Mouse (Mus musculus) lung, embryonic 16.5 days (tissue): ENCODE data around the gene Gm30083. TPM values are rescaled to one million over a fixed set of nuclear protein-coding genes. Genes with fewer than 3 reads are reported as not detected.

Experiments
- ATAC-seq: fragments of 200-750 bp; cut with Nextera tagmentation; 2 replicates; pipeline ENCODE4 v1.8.0; 2017; ENCODE audit warnings: low read depth, mild to moderate bottlenecking, moderate library complexity
- H3K27ac ChIP-seq: fragments of 300-500 bp; sonication (generic); 2 replicates; pipeline ENCODE4 v1.5.1; 2014; ENCODE audit warnings: mild to moderate bottlenecking, control low read depth, low read length
- H3K27me3 ChIP-seq: fragments of 300-500 bp; sonication (generic); 2 replicates; pipeline ENCODE4 v1.6.1; 2014; ENCODE audit warnings: low read depth, low read length, mixed read lengths; ENCODE audit not compliant: control insufficient read depth, insufficient read depth
- H3K36me3 ChIP-seq: fragments of 300-500 bp; sonication (generic); 2 replicates; pipeline ENCODE4 v1.6.1; 2014; ENCODE audit warnings: low read length; ENCODE audit not compliant: control insufficient read depth, insufficient read depth
- H3K4me1 ChIP-seq: fragments of 300-500 bp; sonication (generic); replicated peaks from 2 replicates; pipeline ENCODE4 v1.6.1; 2014; ENCODE audit warnings: low read length, mixed read lengths; ENCODE audit not compliant: control insufficient read depth, insufficient read depth
- H3K4me2 ChIP-seq: fragments of 300-500 bp; sonication (generic); 2 replicates; pipeline ENCODE4 v1.6.1; 2014; ENCODE audit warnings: low read depth, low read length, control low read depth
- H3K4me3 ChIP-seq: fragments of 300-500 bp; sonication (generic); 2 replicates; pipeline ENCODE4 v1.5.1; 2014; ENCODE audit warnings: mild to moderate bottlenecking, low read length, control low read depth
- H3K9ac ChIP-seq: fragments of 300-500 bp; sonication (generic); 2 replicates; pipeline ENCODE4 v1.6.1; 2014; ENCODE audit warnings: low read length, control low read depth
- H3K9me3 ChIP-seq: fragments of 300-500 bp; sonication (generic); 2 replicates; pipeline ENCODE4 v1.6.1; 2016; ENCODE audit warnings: low read length; ENCODE audit not compliant: control insufficient read depth
- WGBS: fragments of 180-500 bp; shearing (Covaris S2); extraction: QIAGEN DNeasy Blood & Tissue Kit; methylation state at CpG from one replicate; pipeline ENCODE4 v1.1.7; 2014; 5-methylcytosine and 5-hydroxymethylcytosine counted together
- polyA plus RNA-seq: library from polyadenylated mRNA; unstranded; fragments of >200 nt; fragmentation: Nextera tagmentation; extraction: Ambion mirVana; gene quantifications from 2 replicates; pipeline ENCODE4 v1.2.1, GENCODE M21; 2015

Gene Gm30083
- polyA plus RNA-seq, 1 experiment from 2014 or later = not detected

- H3K27ac ChIP-seq = no peak overlapping the region
- H3K9me3 ChIP-seq = no peaks in the 10 kb centered on the region
- WGBS = 35% methylated on average over 7 of the region's 7 CpGs
- no peak overlapping the region for H3K4me3 ChIP-seq
- no peak for ATAC-seq
- H3K9ac ChIP-seq = no peak overlapping the region
- peaks cover 7% of the 10 kb centered on the region for H3K4me1 ChIP-seq
- H3K4me2 ChIP-seq = no peak overlapping the region
- H3K27me3 ChIP-seq = peaks cover 10% of the 10 kb centered on the region
- H3K36me3 ChIP-seq = no peaks in the 10 kb centered on the region
Measured at GRCm38 (mm10) chr14:33977748-33978147, 37.2 kb downstream of the Gm30083 start.

GRCm38 (mm10) chr14:33974752-33975151, 40.2 kb downstream of the Gm30083 start:
- Histone ChIP-seq H3K27ac (no peak overlapping the region), H3K9ac (no peak overlapping the region)

DNA sequence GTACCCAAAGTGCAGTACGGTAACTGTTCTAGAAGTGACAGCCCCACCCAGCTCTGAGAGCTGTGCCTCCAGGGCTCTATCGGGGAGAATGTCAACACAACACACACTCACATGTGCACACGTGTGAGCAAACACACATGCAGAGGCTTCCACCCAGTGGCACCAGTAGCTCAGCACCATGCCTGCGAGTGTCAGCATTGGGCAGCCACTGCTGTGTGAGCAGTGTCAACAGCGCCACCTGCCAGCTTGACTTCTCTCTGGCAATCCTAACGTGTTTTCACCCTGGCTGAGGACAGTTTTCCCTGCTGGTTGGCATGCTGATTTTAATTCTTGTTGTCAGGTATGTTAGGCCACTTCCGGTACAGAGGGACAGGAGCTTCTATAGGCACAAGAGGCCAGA, 42.3 kb downstream of the Gm30083 start:
- Histone ChIP-seq H3K4me1 (no peaks in the 10 kb centered on the region), H3K4me2 (no peak overlapping the region), H3K36me3 (no peaks in the 10 kb centered on the region), H3K9me3 (no peaks in the 10 kb centered on the region), H3K27ac (no peak overlapping the region), H3K9ac (no peak overlapping the region), H3K27me3 (peaks cover 2% of the 10 kb centered on the region; the same call in 1 of the 2 replicates), H3K4me3 (no peak overlapping the region)
- ATAC-seq = 0 out of 2 replicates have a peak, but pooled peaks have one; percentile 17
- WGBS = 33% methylated on average over 7 of the region's 7 CpGs

More at GRCm38 (mm10) chr14:33974752-33975151, 40.2 kb downstream of the Gm30083 start:
- Histone ChIP-seq H3K36me3 (no peaks in the 10 kb centered on the region), H3K9me3 (no peaks in the 10 kb centered on the region), H3K4me2 (no peak overlapping the region), H3K27me3 (peaks cover 10% of the 10 kb centered on the region), H3K4me3 (no peak overlapping the region), H3K4me1 (peaks cover 7% of the 10 kb centered on the region)
- ATAC-seq = no peak
- WGBS = 62% methylated on average over 5 of the region's 5 CpGs

DNA sequence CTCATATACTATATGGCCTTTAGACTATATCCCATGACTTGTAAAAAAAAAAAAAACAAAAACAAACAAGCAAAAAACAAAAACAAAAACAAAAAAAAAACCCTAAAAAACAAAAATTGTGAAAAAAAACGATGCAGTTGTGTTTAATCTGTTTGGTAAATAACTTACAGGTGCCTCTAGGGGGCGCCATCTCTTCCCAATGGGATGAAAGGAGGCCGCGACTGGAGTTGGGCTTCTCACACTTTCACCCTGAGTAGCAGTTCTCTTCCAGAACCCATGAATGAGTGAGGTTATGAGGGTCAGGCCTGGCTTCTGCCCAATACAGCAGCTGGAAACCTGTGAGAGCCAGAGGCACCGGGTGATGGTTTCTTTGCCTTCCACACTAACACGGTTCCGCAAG, 49.3 kb downstream of the Gm30083 start:
- Histone ChIP-seq H3K9me3 (no peaks in the 10 kb centered on the region), H3K36me3 (no peaks in the 10 kb centered on the region)
- WGBS = 54% methylated on average over 7 of the region's 7 CpGs

DNA sequence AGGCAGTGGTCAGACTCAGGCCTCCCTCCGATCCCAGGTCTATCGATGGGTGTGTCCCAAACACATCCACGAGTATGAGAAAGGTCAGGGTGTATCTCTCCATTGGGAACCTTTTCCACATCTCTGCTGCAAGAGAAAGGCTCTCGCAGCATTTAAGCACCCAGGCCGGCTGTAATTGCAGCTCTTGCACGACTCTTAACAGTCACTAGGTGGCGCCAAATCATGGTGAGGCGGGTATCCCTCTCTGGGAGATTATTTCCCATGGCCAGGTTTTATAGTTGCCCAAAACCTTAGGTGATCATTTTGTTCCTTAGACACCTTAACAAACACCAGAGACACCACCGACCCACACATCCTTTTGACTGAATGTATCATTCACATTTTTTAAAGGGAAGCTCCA, 55.6 kb downstream of the Gm30083 start:
- Histone ChIP-seq H3K27ac (no peak overlapping the region), H3K36me3 (no peaks in the 10 kb centered on the region), H3K27me3 (no peaks in the 10 kb centered on the region), H3K9me3 (no peaks in the 10 kb centered on the region), H3K4me3 (no peak overlapping the region), H3K9ac (no peak overlapping the region), H3K4me1 (no peaks in the 10 kb centered on the region), H3K4me2 (no peak overlapping the region)
- no peak for ATAC-seq
- WGBS = 12% methylated on average over 9 of the region's 9 CpGs

More for the DNA sequence above, 49.3 kb downstream of the Gm30083 start:
- Histone ChIP-seq H3K27ac (no peak overlapping the region), H3K27me3 (no peaks in the 10 kb centered on the region), H3K4me3 (no peak overlapping the region), H3K4me1 (no peaks in the 10 kb centered on the region), H3K4me2 (no peak overlapping the region), H3K9ac (no peak overlapping the region)
- ATAC-seq = no peak

- no peak overlapping the region for H3K4me2 ChIP-seq
- H3K27me3 ChIP-seq = no peaks in the 10 kb centered on the region
- H3K4me1 ChIP-seq = no peaks in the 10 kb centered on the region
- ATAC-seq = no peak
- H3K9me3 ChIP-seq = no peaks in the 10 kb centered on the region
- H3K36me3 ChIP-seq = no peaks in the 10 kb centered on the region
- 21% methylated on average over 3 of the region's 3 CpGs for WGBS
- H3K4me3 ChIP-seq = no peak overlapping the region
- no peak overlapping the region for H3K27ac ChIP-seq
- no peak overlapping the region for H3K9ac ChIP-seq
Measured at GRCm38 (mm10) chr14:33958841-33959240, 56.1 kb downstream of the Gm30083 start.

GRCm38 (mm10) chr14:33958186-33958585, 56.8 kb downstream of the Gm30083 start:
- no peak overlapping the region for H3K4me2 ChIP-seq
- H3K9ac ChIP-seq = no peak overlapping the region
- no peak overlapping the region for H3K27ac ChIP-seq
- no peaks in the 10 kb centered on the region for H3K27me3 ChIP-seq
- H3K4me1 ChIP-seq = no peaks in the 10 kb centered on the region
- no peak for ATAC-seq
- H3K36me3 ChIP-seq = no peaks in the 10 kb centered on the region
- WGBS = 71% methylated on average over 4 of the region's 4 CpGs
- no peak overlapping the region for H3K4me3 ChIP-seq
- H3K9me3 ChIP-seq = no peaks in the 10 kb centered on the region

DNA sequence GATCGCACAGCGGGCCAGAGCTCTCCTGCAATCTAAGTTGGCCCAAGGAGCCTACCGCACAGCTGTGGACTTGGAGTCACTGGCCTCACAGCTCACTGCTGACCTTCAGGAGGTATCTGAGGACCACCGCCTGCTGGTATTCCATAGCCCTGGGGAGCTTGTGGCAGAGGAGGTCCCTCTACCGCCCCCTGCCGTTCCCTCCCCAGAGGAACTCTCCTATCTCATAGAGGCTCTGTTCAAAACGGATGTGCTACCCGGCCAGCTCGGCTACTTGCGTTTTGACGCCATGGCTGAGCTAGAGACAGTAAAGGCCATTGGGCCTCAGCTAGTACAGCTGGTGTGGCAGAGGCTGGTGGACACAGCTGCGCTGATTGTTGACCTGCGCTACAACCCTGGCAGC, 58.9 kb downstream of the Gm30083 start:
- no peaks in the 10 kb centered on the region for H3K4me1 ChIP-seq
- H3K9me3 ChIP-seq = no peaks in the 10 kb centered on the region
- no peak for ATAC-seq
- no peak overlapping the region for H3K27ac ChIP-seq
- no peak overlapping the region for H3K9ac ChIP-seq
- H3K27me3 ChIP-seq = no peaks in the 10 kb centered on the region
- H3K36me3 ChIP-seq = no peaks in the 10 kb centered on the region
- 63% methylated on average over 13 of the region's 13 CpGs for WGBS
- H3K4me2 ChIP-seq = no peak overlapping the region
- H3K4me3 ChIP-seq = no peak overlapping the region

- no peaks in the 10 kb centered on the region for H3K4me1 ChIP-seq
- H3K27ac ChIP-seq = no peak within 1 kb of the TSS
- WGBS = 86% methylated on average over 5 of the region's 5 CpGs
- no peak within 1 kb of the TSS for H3K4me2 ChIP-seq
- no peak within 1 kb of the TSS for H3K4me3 ChIP-seq
- no peaks in the 10 kb centered on the region for H3K36me3 ChIP-seq
- H3K9ac ChIP-seq = no peak within 1 kb of the TSS
- no peak for ATAC-seq
- H3K9me3 ChIP-seq = no peaks in the 10 kb centered on the region
- no peaks in the 10 kb centered on the region for H3K27me3 ChIP-seq
Measured at GRCm38 (mm10) chr14:33953761-33954160, 61.2 kb downstream of the Gm30083 start, which contains the start of gene Rbp3. Rbp3 (plus strand) TSS chr14:33954003.
